Mouse (Mus musculus): ENCODE measurements around the gene Smpd4. TPM values are rescaled to one million over a fixed set of nuclear protein-coding genes. Genes with fewer than 3 reads are reported as not detected.

The Smpd4 gene
- total RNA-seq, 2 experiments from 2014 or later, result 10.4 to 14.3 TPM

Other genes with a start within 250 kb of the Smpd4 start
- gene Snap29, start 213.4 kb upstream of the Smpd4 start, total RNA-seq (2021), result 10 to 100 TPM; 17.7 to 19.1 TPM
- 10 to 100 TPM; 21.3 to 27.7 TPM for gene Pi4ka, start 213.0 kb upstream of the Smpd4 start, total RNA-seq (2021)
- gene Crkl, start 167.4 kb upstream of the Smpd4 start, total RNA-seq (2021), result 10 to 100 TPM; 23.4 to 30.2 TPM
- gene Aifm3, start 129.7 kb upstream of the Smpd4 start, total RNA-seq (2021), result under 1 TPM in 1 of 2 experiments, not detected in 1; 0.43 TPM
- gene Lztr1, start 110.7 kb upstream of the Smpd4 start, total RNA-seq (2021), result 10 to 100 TPM; 17.1 to 18.9 TPM
- 10 to 100 TPM; 15.3 to 17.1 TPM for gene Thap7, start 88.2 kb upstream of the Smpd4 start, total RNA-seq (2021)
- gene Lrrc74b, start 58.1 kb upstream of the Smpd4 start, total RNA-seq (2021), result 1 to 10 TPM; 1.7 to 2.4 TPM
- 10 to 100 TPM in 1 of 2 experiments, 1 to 10 TPM in 1; 8.7 to 11.8 TPM for gene P2rx6, start 57.5 kb upstream of the Smpd4 start, total RNA-seq (2021)
- gene Slc7a4, start 36.1 kb upstream of the Smpd4 start, total RNA-seq (2021), result under 1 TPM in 1 of 2 experiments, not detected in 1; 0.39 TPM
- under 1 TPM; 0.33 to 0.48 TPM for gene Ccdc74a, start 27.1 kb downstream of the Smpd4 start, total RNA-seq (2021)
- gene Med15, start 113.5 kb downstream of the Smpd4 start, total RNA-seq (2021), result 10 to 100 TPM; 17.5 to 20.1 TPM
- gene Klhl22, start 140.3 kb downstream of the Smpd4 start, total RNA-seq (2021), result 10 to 100 TPM; 21.8 to 23.4 TPM
- 1 to 10 TPM; 2.6 to 4.0 TPM for gene Scarf2, start 177.9 kb downstream of the Smpd4 start, total RNA-seq (2021)
- not detected for gene B830017H08Rik, start 213.8 kb downstream of the Smpd4 start, total RNA-seq (2021)
- gene Car15, start 219.0 kb downstream of the Smpd4 start, total RNA-seq (2021), result 1 to 10 TPM in 1 of 2 experiments, under 1 TPM in 1; 0.87 to 1.2 TPM

Data from gastrocnemius, adult 18-20 months (tissue).